Mouse (Mus musculus): ENCODE results near the gene Slc7a14.

GRCm38 (mm10) chr3:31327791-31328190 lies 17.6 kb upstream of the Slc7a14 start:
- TF ChIP-seq MAFK (IDR thresholded peaks at IDR 0.05; ENCODE audit: insufficient read depth, low read depth, low read length) (no peak), CHD2 (IDR thresholded peaks at IDR 0.05; ENCODE audit: low read depth, low read length) (no peak), ZNF384 (IDR thresholded peaks at IDR 0.05; ENCODE audit: low read depth, low read length) (no peak), HCFC1 (IDR thresholded peaks at IDR 0.05; ENCODE audit: borderline replicate concordance, insufficient read depth, low read length) (no peak)
